Mouse (Mus musculus) kidney, adult 9 months (tissue): ENCODE measurements at regions not wholly inside any gene's neighbourhood (a gene's known extent, or its start where the extent isn't known, plus 50 kb on each side); places are given as distances from the start of the nearest gene placed in this dataset.

Experiments
- DNase-seq: peaks from one replicate; pipeline ENCODE4 v3.0.0; 2022

GRCm38 (mm10) chr14:25346813-25347610, 112.0 kb upstream of the Zmiz1 start:
- peak; percentile 47 for DNase-seq

- no peak for DNase-seq
These were observed 108.6 kb upstream of the Zmiz1 start for GRCm38 (mm10) chr14:25350282-25350964.

- peak; percentile 38 for DNase-seq
These were observed 105.2 kb upstream of the Zmiz1 start for GRCm38 (mm10) chr14:25353804-25354203.

GRCm38 (mm10) chr14:25354288-25354850, 104.6 kb upstream of the Zmiz1 start:
- no peak for DNase-seq

GRCm38 (mm10) chr14:25357805-25358204, 101.2 kb upstream of the Zmiz1 start:
- DNase-seq = no peak

- no peak for DNase-seq
These were observed 99.1 kb upstream of the Zmiz1 start for GRCm38 (mm10) chr14:25359824-25360294.

- DNase-seq = no peak
These were observed 98.3 kb upstream of the Zmiz1 start for GRCm38 (mm10) chr14:25360726-25361125.

GRCm38 (mm10) chr14:25361129-25361528, 97.9 kb upstream of the Zmiz1 start:
- no peak for DNase-seq

- no peak for DNase-seq
These were observed 96.2 kb upstream of the Zmiz1 start for GRCm38 (mm10) chr14:25362771-25363170.

- DNase-seq = no peak
These were observed 93.7 kb upstream of the Zmiz1 start for GRCm38 (mm10) chr14:25365226-25365800.

- no peak for DNase-seq
These were observed 93.0 kb upstream of the Zmiz1 start for GRCm38 (mm10) chr14:25366009-25366408.

GRCm38 (mm10) chr14:25370306-25371020, 88.5 kb upstream of the Zmiz1 start:
- no peak for DNase-seq

- DNase-seq = no peak
These were observed 88.0 kb upstream of the Zmiz1 start for GRCm38 (mm10) chr14:25371021-25371400.

- peak; percentile 38 for DNase-seq
These were observed 87.3 kb upstream of the Zmiz1 start for GRCm38 (mm10) chr14:25371661-25372060.

- no peak for DNase-seq
These were observed 86.4 kb upstream of the Zmiz1 start for GRCm38 (mm10) chr14:25372581-25372980.

GRCm38 (mm10) chr14:25373167-25373566, 85.8 kb upstream of the Zmiz1 start:
- no peak for DNase-seq

- no peak for DNase-seq
These were observed 84.0 kb upstream of the Zmiz1 start for GRCm38 (mm10) chr14:25375001-25375400.

GRCm38 (mm10) chr14:25377091-25377490, 81.9 kb upstream of the Zmiz1 start:
- no peak for DNase-seq

GRCm38 (mm10) chr14:25377554-25377899, 81.5 kb upstream of the Zmiz1 start:
- no peak for DNase-seq

GRCm38 (mm10) chr14:25377900-25378716, 80.9 kb upstream of the Zmiz1 start:
- DNase-seq = peak; percentile 78

- no peak for DNase-seq
These were observed 80.2 kb upstream of the Zmiz1 start for GRCm38 (mm10) chr14:25378717-25379224.
